Mouse (Mus musculus): ENCODE results near the gene Gm136.
A peak's percentile ranks its signal among the peaks of the same experiment; 100 is the strongest.

The Gm136 gene

GRCm38 (mm10) chr4:34715062-34715461 is 41.0 kb downstream of the Gm136 start:
- DNase-seq (ENCODE audit: low read depth, low spot score): no peak

- DNase-seq (ENCODE audit: low read depth, low spot score): no peak
These were observed 47.9 kb downstream of the Gm136 start for GRCm38 (mm10) chr4:34708127-34708526.

- no peak for DNase-seq (ENCODE audit: low read depth, low spot score)
These were observed 48.8 kb downstream of the Gm136 start for GRCm38 (mm10) chr4:34707248-34707647.

- no peak for DNase-seq (ENCODE audit: low read depth, low spot score)
These were observed 53.0 kb downstream of the Gm136 start for GRCm38 (mm10) chr4:34703029-34703428.

- no peak for DNase-seq (ENCODE audit: low read depth, low spot score)
These were observed 53.8 kb downstream of the Gm136 start for GRCm38 (mm10) chr4:34702231-34702630.

GRCm38 (mm10) chr4:34701528-34701927 is 54.5 kb downstream of the Gm136 start:
- DNase-seq (ENCODE audit: low read depth, low spot score): peak; percentile 59

All from forelimb bud, embryonic 11.5 days (tissue).